Mouse (Mus musculus) brain, embryonic 14.5 days (tissue): ENCODE measurements at regions not wholly inside any gene's neighbourhood (a gene's known extent, or its start where the extent isn't known, plus 50 kb on each side); places are given as distances from the start of the nearest gene placed in this dataset.

Source experiments
- CTCF ChIP-seq: fragments of 200-500 bp; IDR thresholded peaks from 2 replicates; pipeline ENCODE4 v1.5.1; 2012; ENCODE audit warnings: inconsistent platforms, mild to moderate bottlenecking, moderate library complexity, borderline replicate concordance; ENCODE audit not compliant: insufficient read depth, insufficient read length; ENCODE audit errors: extremely low read depth
- POLR2A ChIP-seq: fragments of 200-500 bp; IDR thresholded peaks from 2 replicates; pipeline ENCODE4 v1.6.1; 2012; ENCODE audit warnings: mild to moderate bottlenecking, inconsistent platforms, borderline replicate concordance; ENCODE audit not compliant: poor library complexity, insufficient read depth, insufficient read length, severe bottlenecking; ENCODE audit errors: extremely low read depth

DNA sequence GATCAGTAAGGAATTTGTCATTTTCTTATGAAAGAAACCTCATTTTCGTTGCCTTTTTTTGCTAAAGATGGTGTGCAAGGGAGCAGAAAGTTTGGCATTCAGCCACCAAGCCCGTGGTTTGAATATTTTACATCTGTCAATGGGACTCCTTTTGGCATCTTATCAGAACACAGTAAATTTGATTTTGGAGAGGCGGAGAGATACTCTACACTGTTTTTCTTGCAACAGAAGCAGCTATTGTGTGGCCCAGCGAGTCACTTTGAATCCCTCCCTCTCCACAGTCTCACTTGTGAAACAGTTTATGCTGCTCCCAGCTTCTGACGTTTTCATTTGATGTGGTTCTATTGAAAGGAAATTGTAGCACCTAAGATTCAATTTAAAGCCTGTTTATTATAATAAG, 79.9 kb downstream of the 4933412E24Rik start:
- TF ChIP-seq POLR2A (no peak), CTCF (no peak)
